Mouse (Mus musculus): ENCODE data around the gene Dgcr6.

Dgcr6 gene

DNA sequence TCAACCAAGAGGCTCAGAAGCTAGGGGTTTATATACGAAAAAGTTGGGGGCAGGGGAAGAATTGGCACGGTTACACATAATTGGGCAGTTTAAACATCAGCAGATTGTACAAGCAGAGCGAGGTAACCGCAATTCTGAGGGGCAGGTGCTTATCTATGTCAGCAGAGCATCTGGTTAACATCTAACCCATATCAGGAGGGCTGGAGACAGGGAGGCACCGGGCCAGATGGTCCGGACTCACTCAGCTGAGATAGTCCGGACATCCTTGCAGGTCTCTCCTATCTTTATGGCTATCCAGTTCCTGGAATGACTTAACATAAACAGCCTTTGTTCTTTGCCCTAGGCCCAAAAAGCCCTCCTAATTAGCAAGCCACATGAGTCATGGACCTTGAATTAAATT is 58.4 kb downstream of the Dgcr6 start:
- Histone ChIP-seq H3K4me1 (replicated peaks; ENCODE audit: low read depth, low read length) (peaks cover 8% of the 10 kb centered on the region; the same call in 1 of the 2 replicates), H3K9me3 (ENCODE audit: low read length) (peaks cover 23% of the 10 kb centered on the region), H3K27me3 (ENCODE audit: insufficient read depth, low read length) (peaks cover 20% of the 10 kb centered on the region), H3K36me3 (ENCODE audit: insufficient read depth, low read length) (no peaks in the 10 kb centered on the region), H3K4me3 (replicated peaks; ENCODE audit: low read length) (no peak overlapping the region)
- TF ChIP-seq POU5F1 (IDR thresholded peaks at IDR 0.05; ENCODE audit: borderline replicate concordance, low read length) (no peak), NANOG (IDR thresholded peaks at IDR 0.05; ENCODE audit: borderline replicate concordance, low read length) (no peak), CTCF (conservative IDR thresholded peaks at IDR 0.05; ENCODE audit: low read length) (no peak)

DNA sequence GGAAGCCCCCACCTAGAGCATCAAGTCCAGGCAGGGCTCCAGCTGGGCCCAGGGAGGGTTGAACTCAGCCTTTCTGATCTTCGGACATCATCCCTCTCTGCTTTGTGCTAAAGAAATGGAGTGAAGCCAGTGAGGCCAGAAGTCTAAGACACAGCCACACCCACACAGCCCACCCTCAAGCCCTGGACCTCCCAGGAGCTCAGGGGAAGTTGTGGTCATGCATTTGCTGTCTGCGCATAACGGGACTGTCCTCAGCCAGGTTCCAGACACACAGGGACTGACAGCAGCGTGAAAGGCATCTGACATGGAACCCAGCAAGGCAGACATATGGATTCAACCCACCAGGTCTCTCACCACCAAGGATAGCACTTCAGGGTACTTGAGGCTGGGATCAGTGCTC is 63.8 kb downstream of the Dgcr6 start:
- Histone ChIP-seq H3K4me1 (replicated peaks; ENCODE audit: low read depth, low read length) (peaks cover 9% of the 10 kb centered on the region; the same call in 1 of the 2 replicates), H3K27me3 (ENCODE audit: insufficient read depth, low read length) (peaks cover 41% of the 10 kb centered on the region), H3K4me3 (replicated peaks; ENCODE audit: low read length) (no peak overlapping the region), H3K36me3 (ENCODE audit: insufficient read depth, low read length) (no peaks in the 10 kb centered on the region), H3K9me3 (ENCODE audit: low read length) (peaks cover 4% of the 10 kb centered on the region; the same call in 1 of the 2 replicates)
- TF ChIP-seq CTCF (conservative IDR thresholded peaks at IDR 0.05; ENCODE audit: low read length) (no peak), POU5F1 (IDR thresholded peaks at IDR 0.05; ENCODE audit: borderline replicate concordance, low read length) (no peak), NANOG (IDR thresholded peaks at IDR 0.05; ENCODE audit: borderline replicate concordance, low read length) (no peak)

DNA sequence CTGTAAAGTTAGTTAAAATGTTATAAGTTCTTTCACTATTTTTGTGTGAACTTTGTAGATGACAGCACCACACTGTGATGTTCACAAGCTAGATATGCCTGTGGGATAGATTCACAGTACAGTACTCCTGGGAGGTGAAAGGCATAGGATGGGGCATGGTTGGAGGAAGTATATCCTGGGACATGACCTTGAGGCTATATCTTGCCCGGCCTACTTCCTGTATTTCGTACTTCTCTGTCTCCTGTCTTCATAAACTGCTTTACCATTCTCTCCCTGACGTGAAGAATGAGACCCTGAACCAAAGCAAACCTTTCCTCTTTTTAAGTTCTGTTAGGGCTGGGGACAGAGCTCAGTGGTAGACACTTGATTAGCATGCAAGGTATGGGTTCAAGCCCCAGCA is 65.6 kb downstream of the Dgcr6 start:
- peaks cover 46% of the 10 kb centered on the region for H3K27me3 ChIP-seq (ENCODE audit: insufficient read depth, low read length)
- no peaks in the 10 kb centered on the region for H3K9me3 ChIP-seq (ENCODE audit: low read length)
- H3K4me1 ChIP-seq (replicated peaks; ENCODE audit: low read depth, low read length): peaks cover 4% of the 10 kb centered on the region; the same call in 1 of the 2 replicates
- no peak overlapping the region for H3K4me3 ChIP-seq (replicated peaks; ENCODE audit: low read length)
- no peaks in the 10 kb centered on the region for H3K36me3 ChIP-seq (ENCODE audit: insufficient read depth, low read length)
- TF ChIP-seq POU5F1 (IDR thresholded peaks at IDR 0.05; ENCODE audit: borderline replicate concordance, low read length) (no peak), CTCF (conservative IDR thresholded peaks at IDR 0.05; ENCODE audit: low read length) (no peak), NANOG (IDR thresholded peaks at IDR 0.05; ENCODE audit: borderline replicate concordance, low read length) (no peak)

DNA sequence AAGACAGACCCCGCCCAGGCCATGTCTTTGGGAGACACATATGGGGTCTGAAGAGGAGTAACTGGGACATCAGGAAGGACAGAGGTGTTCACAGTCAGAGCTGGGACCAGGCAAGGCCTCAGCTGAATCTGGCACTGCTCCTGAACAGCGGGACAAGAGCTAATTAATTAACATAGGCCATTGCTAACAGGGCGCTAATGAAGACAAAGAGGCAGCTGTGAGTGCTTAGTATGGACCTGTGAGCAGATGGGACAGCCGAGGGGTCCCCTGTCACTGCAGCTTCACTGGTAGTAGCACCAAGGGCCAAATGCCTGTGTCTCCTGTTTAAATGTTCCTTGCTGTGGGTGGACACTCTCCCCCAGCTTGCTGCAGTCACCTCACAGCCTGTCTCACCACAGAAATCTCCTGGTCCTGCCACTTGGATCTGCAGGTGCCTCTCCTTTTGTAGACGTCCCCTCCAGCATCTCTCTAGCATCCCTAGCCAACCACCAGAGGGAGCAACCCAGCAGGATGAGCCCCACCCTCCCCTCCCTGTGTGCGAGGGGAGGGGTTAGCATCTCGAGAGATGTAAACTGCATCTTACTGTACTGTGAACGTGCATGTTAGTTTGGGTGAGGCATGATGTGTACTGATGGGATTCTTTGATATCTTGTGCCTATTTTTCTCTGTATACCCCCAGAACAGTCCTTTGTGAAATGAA is 66.5 kb downstream of the Dgcr6 start:
- no peak overlapping the region for H3K4me3 ChIP-seq (replicated peaks; ENCODE audit: low read length)
- H3K4me1 ChIP-seq (replicated peaks; ENCODE audit: low read depth, low read length): peaks cover 4% of the 10 kb centered on the region; the same call in 1 of the 2 replicates
- H3K36me3 ChIP-seq (ENCODE audit: insufficient read depth, low read length): no peaks in the 10 kb centered on the region
- TF ChIP-seq NANOG (IDR thresholded peaks at IDR 0.05; ENCODE audit: borderline replicate concordance, low read length) (no peak), POU5F1 (IDR thresholded peaks at IDR 0.05; ENCODE audit: borderline replicate concordance, low read length) (no peak), CTCF (conservative IDR thresholded peaks at IDR 0.05; ENCODE audit: low read length) (peak; percentile 30; the same call in 1 of the 2 replicates)
- peaks cover 55% of the 10 kb centered on the region for H3K27me3 ChIP-seq (ENCODE audit: insufficient read depth, low read length)
- H3K9me3 ChIP-seq (ENCODE audit: low read length): no peaks in the 10 kb centered on the region
